Mouse (Mus musculus) naive thymus-derived CD4-positive, alpha-beta T cell, adult 5 months (primary cell): Measurements from ENCODE around the gene Olfr1360. TPM values are rescaled to one million over a fixed set of nuclear protein-coding genes. Genes with fewer than 3 reads are reported as not detected.

Experiments
- polyA plus RNA-seq: library from polyadenylated mRNA; unstranded; fragments of 100-300 nt; shearing (Covaris generic); gene quantifications from one replicate; pipeline ENCODE4 v1.2.1, GENCODE M21; 2017

Olfr1360 gene
- not detected for polyA plus RNA-seq

DNA sequence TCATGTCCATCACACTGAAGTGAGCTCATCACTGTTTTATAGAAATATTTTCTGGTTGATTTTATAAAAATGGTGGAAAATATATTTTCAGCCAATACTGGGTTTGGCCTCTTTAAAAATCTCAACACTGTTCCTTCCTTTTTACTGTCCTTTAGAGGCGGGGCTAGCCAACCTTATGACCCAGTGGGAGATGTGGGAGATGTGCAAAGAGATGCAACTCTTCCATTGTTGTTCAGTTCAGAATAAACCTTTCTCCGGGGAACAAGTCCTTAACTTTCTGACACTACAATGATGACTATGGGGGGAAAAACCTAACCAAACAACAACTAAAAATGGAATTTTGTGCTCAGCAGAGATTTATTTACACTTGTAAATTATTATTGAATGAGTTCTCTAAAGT, at the start of gene Olfr1360:
Olfr1360 (minus strand) TSS at position 101 of the 400 bp plus-strand sequence.

DNA sequence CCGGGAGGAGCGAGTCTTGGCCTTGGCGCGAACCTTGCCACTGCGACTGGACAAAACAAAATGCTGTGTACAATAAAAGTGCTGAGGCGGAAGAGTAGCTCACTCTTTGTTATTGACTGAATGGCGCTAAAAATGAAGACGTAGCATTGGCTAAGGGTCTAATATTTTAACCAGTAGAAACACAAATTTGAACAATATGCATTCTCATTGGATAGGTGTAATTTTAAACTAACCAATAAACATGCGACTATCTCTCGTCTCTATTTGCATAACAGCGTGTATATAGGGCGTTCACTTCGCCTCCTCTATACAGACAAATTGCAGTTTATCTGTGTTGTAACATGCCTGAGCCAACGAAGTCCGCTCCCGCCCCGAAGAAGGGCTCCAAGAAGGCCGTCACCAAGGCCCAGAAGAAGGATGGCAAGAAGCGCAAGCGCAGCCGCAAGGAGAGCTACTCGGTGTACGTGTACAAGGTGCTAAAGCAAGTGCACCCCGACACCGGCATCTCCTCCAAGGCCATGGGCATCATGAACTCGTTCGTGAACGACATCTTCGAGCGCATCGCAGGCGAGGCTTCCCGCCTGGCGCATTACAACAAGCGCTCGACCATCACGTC, 44.7 kb upstream of the Olfr1360 start, which contains the start of gene Hist1h2bm:
Hist1h2bm (plus strand) TSS at position 288 of the 616 bp plus-strand sequence.

DNA sequence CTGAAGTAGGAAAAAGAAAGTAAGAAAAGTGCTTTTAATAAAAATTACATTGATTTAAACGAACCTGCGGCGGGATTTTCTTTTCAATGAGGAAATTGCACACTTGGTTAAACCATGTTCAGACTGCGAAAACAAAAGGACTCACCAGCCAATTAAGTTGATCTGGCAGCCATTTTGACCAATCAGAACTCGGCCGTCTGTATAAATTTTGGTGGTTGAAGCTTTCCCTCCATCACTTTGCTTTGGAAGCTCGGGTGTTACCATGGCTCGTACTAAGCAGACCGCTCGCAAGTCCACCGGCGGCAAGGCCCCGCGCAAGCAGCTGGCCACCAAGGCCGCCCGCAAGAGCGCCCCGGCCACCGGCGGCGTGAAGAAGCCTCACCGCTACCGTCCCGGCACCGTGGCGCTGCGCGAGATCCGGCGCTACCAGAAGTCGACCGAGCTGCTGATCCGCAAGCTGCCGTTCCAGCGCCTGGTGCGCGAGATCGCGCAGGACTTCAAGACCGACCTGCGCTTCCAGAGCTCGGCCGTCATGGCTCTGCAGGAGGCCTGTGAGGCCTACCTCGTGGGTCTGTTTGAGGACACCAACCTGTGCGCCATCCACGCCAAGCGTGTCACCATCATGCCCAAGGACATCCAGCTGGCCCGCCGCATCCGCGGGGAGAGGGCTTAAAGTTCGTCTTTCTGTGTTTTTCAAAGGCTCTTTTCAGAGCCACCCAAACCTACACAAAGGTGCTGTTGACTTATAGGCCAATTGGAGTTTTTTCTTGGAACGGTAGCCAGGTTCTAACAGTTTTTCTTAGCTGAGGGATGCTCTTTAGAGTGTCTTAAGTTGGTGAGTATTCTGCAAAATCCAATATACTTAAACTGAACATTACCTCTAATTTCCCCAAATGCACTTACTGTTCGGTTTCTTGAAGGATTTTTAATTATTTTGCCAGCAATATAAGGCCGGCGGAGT, 40.5 kb upstream of the Olfr1360 start, which contains the start of gene Hist1h3h:
Hist1h3h (plus strand) TSS at position 263 of the 961 bp plus-strand sequence.

DNA sequence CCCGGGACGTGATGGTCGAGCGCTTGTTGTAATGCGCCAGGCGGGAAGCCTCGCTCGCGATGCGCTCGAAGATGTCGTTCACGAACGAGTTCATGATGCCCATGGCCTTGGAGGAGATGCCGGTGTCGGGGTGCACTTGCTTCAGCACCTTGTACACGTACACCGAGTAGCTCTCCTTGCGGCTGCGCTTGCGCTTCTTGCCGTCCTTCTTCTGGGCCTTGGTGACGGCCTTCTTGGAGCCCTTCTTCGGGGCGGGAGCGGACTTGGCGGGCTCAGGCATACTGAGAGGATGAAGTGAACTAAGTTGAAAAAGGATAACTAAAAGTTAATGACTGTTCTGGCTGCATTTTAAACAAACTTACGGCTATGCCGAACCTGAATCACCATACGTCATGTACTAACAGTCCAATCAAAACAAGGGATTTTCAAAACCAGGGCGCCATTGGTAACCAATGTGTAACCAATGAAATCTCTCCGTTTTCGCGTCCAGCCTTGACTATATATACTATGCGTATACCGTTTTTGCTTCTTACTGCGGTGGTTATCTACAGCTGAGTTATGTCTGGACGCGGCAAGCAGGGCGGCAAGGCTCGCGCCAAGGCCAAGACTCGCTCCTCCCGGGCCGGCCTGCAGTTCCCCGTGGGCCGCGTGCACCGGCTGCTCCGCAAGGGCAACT, 38.8 kb upstream of the Olfr1360 start, which contains the start of the genes Hist1h2bl and Hist1h2ai:
Hist1h2bl (minus strand) TSS at position 280 of the 676 bp plus-strand sequence.
Hist1h2ai (plus strand) TSS at position 559 of the 676 bp plus-strand sequence.

DNA sequence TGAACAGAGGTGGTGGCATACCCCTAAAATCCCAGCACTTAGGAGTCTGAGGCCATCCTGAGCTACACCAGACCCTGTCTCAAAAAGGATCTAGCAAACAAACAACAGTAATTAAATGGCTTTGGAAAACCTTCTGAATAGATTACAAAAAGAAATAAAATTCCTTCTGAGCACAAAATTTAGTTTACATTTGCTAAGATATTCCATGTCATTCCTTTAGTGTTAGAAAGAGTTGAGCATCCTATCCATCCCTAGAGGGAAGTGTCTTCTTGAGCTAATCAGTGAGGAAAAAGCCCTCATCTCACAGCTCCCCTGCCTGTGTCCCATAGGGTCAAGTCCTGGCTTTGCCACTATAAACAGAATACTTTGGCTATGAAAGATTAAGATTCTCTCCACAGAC, 20.6 kb upstream of the Olfr1360 start, which contains the start of gene Olfr1359:
Olfr1359 (plus strand) TSS at position 301 of the 400 bp plus-strand sequence.

DNA sequence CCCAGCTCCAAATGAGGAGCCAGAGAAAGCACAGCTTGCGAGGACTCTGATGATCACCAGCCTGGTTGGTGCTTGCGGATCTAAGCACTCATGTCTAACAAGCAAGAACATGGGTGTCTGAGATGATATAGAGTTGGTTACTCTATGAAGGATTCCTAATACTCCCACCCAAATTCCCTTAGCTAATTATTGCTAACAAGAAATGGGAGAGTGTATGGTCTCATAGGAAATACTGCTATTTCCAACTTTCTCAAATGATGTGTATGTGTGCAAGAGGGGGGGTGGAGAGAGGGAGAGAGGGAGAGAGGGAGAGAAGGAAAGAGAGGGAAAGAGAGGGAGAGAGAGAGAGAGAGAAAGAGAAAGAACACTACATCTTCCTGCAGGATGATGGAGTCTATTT, 13.9 kb downstream of the Olfr1360 start, which contains the start of gene Olfr1361:
Olfr1361 (minus strand) TSS at position 101 of the 400 bp plus-strand sequence.

DNA sequence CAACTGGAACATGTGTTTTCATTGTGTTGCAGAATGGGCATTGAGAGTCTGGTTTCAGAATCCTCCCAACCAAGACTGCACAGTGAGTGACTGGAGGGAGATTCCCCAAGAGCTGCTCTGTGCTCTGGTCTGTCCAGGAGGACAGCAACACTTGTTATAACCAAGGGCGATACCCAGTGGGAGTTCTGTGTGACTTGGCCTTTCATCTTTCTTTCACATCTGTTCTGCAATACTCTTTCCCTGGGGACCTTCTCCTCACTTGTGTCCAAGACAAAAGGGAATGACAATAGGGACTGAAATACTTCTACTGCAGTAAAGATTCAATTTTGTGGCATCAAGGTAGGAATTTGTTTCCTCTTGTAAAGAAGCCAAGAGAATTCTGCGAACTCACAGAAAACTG, 34.8 kb downstream of the Olfr1360 start, which contains the start of gene Olfr11:
Olfr11 (minus strand) TSS at position 101 of the 400 bp plus-strand sequence.

Other genes starting within 250 kb of the Olfr1360 start
- 0.26 TPM for gene Pgbd1, start 236.3 kb downstream of the Olfr1360 start, polyA plus RNA-seq
- 6.6 TPM for gene Zscan26, start 223.7 kb downstream of the Olfr1360 start, polyA plus RNA-seq
- not detected for gene Nkapl, start 208.9 kb downstream of the Olfr1360 start, polyA plus RNA-seq
- gene Zkscan4, start 198.5 kb downstream of the Olfr1360 start, polyA plus RNA-seq: not detected
- gene Gm10065, start 198.0 kb downstream of the Olfr1360 start, polyA plus RNA-seq: not detected
- gene AK157302, start 182.2 kb downstream of the Olfr1360 start, polyA plus RNA-seq: 0.55 TPM
- 3.5 TPM for gene Gm11273, start 176.0 kb downstream of the Olfr1360 start, polyA plus RNA-seq
- 3.1 TPM for gene Zkscan8, start 146.3 kb downstream of the Olfr1360 start, polyA plus RNA-seq
- gene Olfr1366, start 134.6 kb downstream of the Olfr1360 start, polyA plus RNA-seq: 0.11 TPM
- not detected for gene Olfr1535, start 117.5 kb downstream of the Olfr1360 start, polyA plus RNA-seq
- not detected for gene Olfr1364, start 95.6 kb downstream of the Olfr1360 start, polyA plus RNA-seq
- not detected for gene Olfr1362, start 63.4 kb downstream of the Olfr1360 start, polyA plus RNA-seq
- gene Olfr11, start 34.9 kb downstream of the Olfr1360 start, polyA plus RNA-seq: not detected
- gene Olfr1361, start 14.0 kb downstream of the Olfr1360 start, polyA plus RNA-seq: not detected
- not detected for gene Olfr1359, start 20.7 kb upstream of the Olfr1360 start, polyA plus RNA-seq
- gene Hist1h2bl, start 38.7 kb upstream of the Olfr1360 start, polyA plus RNA-seq: not detected
- gene Hist1h2ai, start 39.0 kb upstream of the Olfr1360 start, polyA plus RNA-seq: not detected
- 1.7 TPM for gene Hist1h3h, start 40.3 kb upstream of the Olfr1360 start, polyA plus RNA-seq
- not detected for gene Hist1h2bm, start 44.6 kb upstream of the Olfr1360 start, polyA plus RNA-seq
- gene Hist1h4j, start 57.7 kb upstream of the Olfr1360 start, polyA plus RNA-seq: 1.1 TPM
- gene Hist1h4k, start 73.1 kb upstream of the Olfr1360 start, polyA plus RNA-seq: 10.0 TPM
- 4.1 TPM for gene Hist1h2ak, start 76.4 kb upstream of the Olfr1360 start, polyA plus RNA-seq
- gene Hist1h2bn, start 76.7 kb upstream of the Olfr1360 start, polyA plus RNA-seq: 2.5 TPM
- 0.97 TPM for gene Hist1h1b, start 103.2 kb upstream of the Olfr1360 start, polyA plus RNA-seq
- gene Hist1h3i, start 106.0 kb upstream of the Olfr1360 start, polyA plus RNA-seq: 1.9 TPM
- gene Hist1h2an, start 109.8 kb upstream of the Olfr1360 start, polyA plus RNA-seq: 2.3 TPM
- not detected for gene Hist1h2bp, start 110.1 kb upstream of the Olfr1360 start, polyA plus RNA-seq
- gene Hist1h2bq, start 132.8 kb upstream of the Olfr1360 start, polyA plus RNA-seq: 6.5 TPM
- 14.0 TPM for gene Hist1h2ao, start 133.1 kb upstream of the Olfr1360 start, polyA plus RNA-seq
- gene Hist1h4m, start 134.3 kb upstream of the Olfr1360 start, polyA plus RNA-seq: 29.9 TPM
- gene Hist1h4n, start 154.8 kb upstream of the Olfr1360 start, polyA plus RNA-seq: 31.0 TPM
- 68.0 TPM for gene Hist1h2ap, start 156.1 kb upstream of the Olfr1360 start, polyA plus RNA-seq
- 6.1 TPM for gene Hist1h2br, start 156.3 kb upstream of the Olfr1360 start, polyA plus RNA-seq